Mouse (Mus musculus): ENCODE results near the gene Tubg1.
"Not testable (repeated sequence)": the region's sequence is repeated elsewhere in the genome, so short reads cannot be mapped to it uniquely, and the experiment has no call there.

The Tubg1 gene

GRCm38 (mm10) chr11:101098231-101098630 lies 21.5 kb upstream of the Tubg1 start:
- no peak for DNase-seq (ENCODE audit: low read depth, low spot score)

- no peak for DNase-seq (ENCODE audit: low read depth, low spot score)
These were observed 16.7 kb upstream of the Tubg1 start for GRCm38 (mm10) chr11:101103011-101103410.

- DNase-seq (ENCODE audit: low read depth, low spot score), result no peak
These were observed 10.4 kb upstream of the Tubg1 start for GRCm38 (mm10) chr11:101109351-101109750.

GRCm38 (mm10) chr11:101110708-101111107 lies 9.0 kb upstream of the Tubg1 start:
- no peak for DNase-seq (ENCODE audit: low read depth, low spot score)

- no peak for DNase-seq (ENCODE audit: low read depth, low spot score)
These were observed 8.6 kb upstream of the Tubg1 start for GRCm38 (mm10) chr11:101111178-101111577.

GRCm38 (mm10) chr11:101112186-101112585 lies 7.6 kb upstream of the Tubg1 start:
- no peak for DNase-seq (ENCODE audit: low read depth, low spot score)

- no peak for DNase-seq (ENCODE audit: low read depth, low spot score)
These were observed 4.2 kb upstream of the Tubg1 start for GRCm38 (mm10) chr11:101115564-101115963.

- peak; percentile 51 for DNase-seq (ENCODE audit: low read depth, low spot score)
These were observed 1.6 kb upstream of the Tubg1 start for GRCm38 (mm10) chr11:101118105-101118504.

- no peak for DNase-seq (ENCODE audit: low read depth, low spot score)
These were observed 492 bp upstream of the Tubg1 start for GRCm38 (mm10) chr11:101119131-101119760.

GRCm38 (mm10) chr11:101120545-101121188 lies 929 bp downstream of the Tubg1 start:
- no peak for DNase-seq (ENCODE audit: low read depth, low spot score)

- DNase-seq (ENCODE audit: low read depth, low spot score), result not testable (repeated sequence)
These were observed 4.8 kb downstream of the Tubg1 start for GRCm38 (mm10) chr11:101124494-101124893.

- not testable (repeated sequence) for DNase-seq (ENCODE audit: low read depth, low spot score)
These were observed 5.3 kb downstream of the Tubg1 start for GRCm38 (mm10) chr11:101125008-101125407.

GRCm38 (mm10) chr11:101127075-101127474 lies 7.3 kb downstream of the Tubg1 start:
- DNase-seq (ENCODE audit: low read depth, low spot score), result peak; percentile 79

- DNase-seq (ENCODE audit: low read depth, low spot score), result no peak
These were observed 9.3 kb downstream of the Tubg1 start for GRCm38 (mm10) chr11:101128996-101129577.

- no peak for DNase-seq (ENCODE audit: low read depth, low spot score)
These were observed 10.5 kb downstream of the Tubg1 start for GRCm38 (mm10) chr11:101130056-101130756.

- no peak for DNase-seq (ENCODE audit: low read depth, low spot score)
These were observed 11.4 kb downstream of the Tubg1 start for GRCm38 (mm10) chr11:101131187-101131586.

- DNase-seq (ENCODE audit: low read depth, low spot score), result peak; percentile 89
These were observed 12.0 kb downstream of the Tubg1 start for GRCm38 (mm10) chr11:101131701-101132100.

GRCm38 (mm10) chr11:101133037-101133436 lies 13.3 kb downstream of the Tubg1 start:
- no peak for DNase-seq (ENCODE audit: low read depth, low spot score)

- no peak for DNase-seq (ENCODE audit: low read depth, low spot score)
These were observed 14.6 kb downstream of the Tubg1 start for GRCm38 (mm10) chr11:101134217-101134865.

- no peak for DNase-seq (ENCODE audit: low read depth, low spot score)
These were observed 17.3 kb downstream of the Tubg1 start for GRCm38 (mm10) chr11:101137000-101137399.

- peak; percentile 78 for DNase-seq (ENCODE audit: low read depth, low spot score)
These were observed 18.9 kb downstream of the Tubg1 start for GRCm38 (mm10) chr11:101138536-101139181.

All from R1 (cell line).